Mouse (Mus musculus) bone marrow macrophage, adult 2 months (primary cell): ENCODE data around the gene Irf2bpl.

Experiments used
- CTCF ChIP-seq: IDR thresholded peaks from 2 replicates; pipeline ENCODE4 v1.5.1; 2012; ENCODE audit warnings: low read depth, mild to moderate bottlenecking, low read length, moderate library complexity
- POLR2A ChIP-seq: IDR thresholded peaks from 2 replicates; pipeline ENCODE4 v1.6.1; 2012; ENCODE audit warnings: mild to moderate bottlenecking, low read depth, low read length, borderline replicate concordance

DNA sequence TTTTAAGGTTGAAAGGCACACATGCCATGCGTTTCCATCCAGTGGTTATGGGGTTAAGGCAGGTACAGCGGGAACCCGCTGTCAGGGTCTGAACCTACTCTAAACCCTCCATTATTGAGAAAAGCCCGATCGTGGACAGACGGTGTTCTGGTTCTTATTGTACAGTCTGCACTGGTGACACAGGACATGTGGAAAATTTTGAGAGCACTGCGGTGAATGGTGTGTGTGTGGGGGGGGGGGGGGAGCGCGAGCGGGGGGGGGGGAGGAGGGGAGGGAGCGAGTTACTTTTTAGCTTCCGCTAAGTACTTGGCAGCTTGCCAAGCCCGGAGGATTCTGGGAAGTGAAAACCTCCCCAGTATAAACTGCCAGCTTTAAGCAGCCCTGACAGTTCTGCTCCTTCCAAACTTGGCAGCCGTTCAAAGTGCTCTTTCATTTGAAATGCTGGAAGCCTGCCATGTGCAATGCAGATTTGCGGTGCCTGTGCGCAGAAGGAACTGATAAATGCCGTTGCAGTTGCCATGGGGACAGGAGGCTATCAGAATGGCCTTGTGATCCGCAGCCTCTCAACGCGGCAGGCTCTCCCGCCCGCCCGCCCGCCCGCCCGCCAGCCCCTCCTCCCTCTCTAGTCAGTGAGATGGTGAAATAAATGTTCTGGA is 9.7 kb upstream of the Irf2bpl start:
- TF ChIP-seq CTCF (no peak), POLR2A (no peak)
